Mouse (Mus musculus): Measurements from ENCODE around the gene Hsf4. TPM values are rescaled to one million over a fixed set of nuclear protein-coding genes. Genes with fewer than 3 reads are reported as not detected.
A peak's percentile ranks its signal among the peaks of the same experiment; 100 is the strongest.
"Not testable (repeated sequence)": the region's sequence is repeated elsewhere in the genome, so short reads cannot be mapped to it uniquely, and the experiment has no call there.

Gene Hsf4
- polyA plus RNA-seq, 1 experiment from 2014 or later, result 1.2 TPM

DNA sequence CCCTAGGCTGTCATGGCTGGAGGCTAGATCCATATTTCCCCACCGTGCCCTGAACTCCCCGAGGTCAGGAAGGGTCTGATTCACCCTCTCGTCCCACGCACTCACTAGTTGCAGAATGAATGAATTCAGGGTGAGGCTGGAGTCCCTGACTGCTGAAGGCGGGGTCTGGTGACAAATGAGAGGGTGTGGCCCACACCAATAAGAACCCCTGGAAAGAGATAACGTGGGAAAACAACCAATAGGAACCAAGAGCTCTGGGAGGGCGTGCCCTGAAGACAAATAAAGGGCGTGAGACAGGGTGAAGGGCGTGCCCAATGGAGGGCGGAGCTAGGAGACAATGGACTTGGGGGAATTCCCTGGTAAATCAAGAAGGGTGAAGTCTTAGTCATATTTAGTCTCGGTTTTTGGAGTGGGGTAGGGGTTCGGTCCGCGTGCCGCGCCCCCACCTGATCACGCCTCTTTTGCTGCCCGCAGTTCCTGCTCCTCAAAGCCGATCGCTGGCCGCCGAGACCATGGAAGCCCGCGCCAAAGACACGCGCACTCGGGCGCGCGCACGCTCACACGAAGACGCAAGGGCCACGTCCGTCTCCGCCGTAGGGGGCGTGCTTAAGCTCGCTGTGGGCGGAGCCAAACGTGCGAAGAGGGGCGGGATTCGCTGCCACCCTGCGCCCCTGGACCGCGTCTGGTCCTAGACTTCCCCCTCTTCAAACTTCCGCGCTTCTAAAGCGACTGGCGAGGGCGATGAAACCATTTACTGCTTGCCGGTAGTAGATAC lies 19.5 kb downstream of the Hsf4 start:
- Histone ChIP-seq H3K27ac (ENCODE audit: low read depth, low read length) (peak overlapping the region; percentile 88), H3K9ac (ENCODE audit: low read depth, low read length) (peak overlapping the region; percentile 63), H3K27me3 (replicated peaks; ENCODE audit: control insufficient read depth, insufficient read depth, low read length) (no peaks in the 10 kb centered on the region), H3K4me3 (ENCODE audit: low read length) (peak overlapping the region; percentile 49), H3K9me3 (ENCODE audit: control insufficient read depth, low read length) (no peaks in the 10 kb centered on the region), H3K36me3 (ENCODE audit: control insufficient read depth, insufficient read depth, low read length) (peaks cover 3% of the 10 kb centered on the region; the same call in 1 of the 2 replicates), H3K4me1 (ENCODE audit: control insufficient read depth, insufficient read depth, low read depth, low read length) (peaks cover 37% of the 10 kb centered on the region), H3K4me2 (ENCODE audit: low read length) (peak overlapping the region; percentile 74)
- ATAC-seq, result peak; percentile 91
- WGBS, result under 1% methylated on average over 53 of the region's 53 CpGs

- H3K4me3 ChIP-seq (ENCODE audit: low read length), result peak within 1 kb of the TSS; percentile 49
- peak; percentile 10 for ATAC-seq
- no peaks in the 10 kb centered on the region for H3K9me3 ChIP-seq (ENCODE audit: control insufficient read depth, low read length)
- H3K36me3 ChIP-seq (ENCODE audit: control insufficient read depth, insufficient read depth, low read length), result 0 out of 2 replicates have a peak, but pooled peaks cover 3% of the 10 kb centered on the region
- peaks cover 37% of the 10 kb centered on the region for H3K4me1 ChIP-seq (ENCODE audit: control insufficient read depth, insufficient read depth, low read depth, low read length)
- 3% methylated on average over 43 of the region's 43 CpGs for WGBS
- H3K27ac ChIP-seq (ENCODE audit: low read depth, low read length), result peak within 1 kb of the TSS; percentile 88
- peak within 1 kb of the TSS; percentile 63 for H3K9ac ChIP-seq (ENCODE audit: low read depth, low read length)
- H3K27me3 ChIP-seq (replicated peaks; ENCODE audit: control insufficient read depth, insufficient read depth, low read length), result no peaks in the 10 kb centered on the region
- H3K4me2 ChIP-seq (ENCODE audit: low read length), result peak within 1 kb of the TSS; percentile 74
These were observed 20.3 kb downstream of the Hsf4 start, which contains the start of gene 4931428F04Rik for GRCm38 (mm10) chr8:105289805-105290460. Gene 4931428F04Rik (minus strand): TSS chr8:105289864.

- H3K27me3 ChIP-seq (replicated peaks; ENCODE audit: control insufficient read depth, insufficient read depth, low read length), result no peaks in the 10 kb centered on the region
- peaks cover 32% of the 10 kb centered on the region for H3K4me1 ChIP-seq (ENCODE audit: control insufficient read depth, insufficient read depth, low read depth, low read length)
- no peak overlapping the region for H3K27ac ChIP-seq (ENCODE audit: low read depth, low read length)
- 6% methylated on average over 31 of the region's 31 CpGs for WGBS
- no peaks in the 10 kb centered on the region for H3K36me3 ChIP-seq (ENCODE audit: control insufficient read depth, insufficient read depth, low read length)
- peak overlapping the region; percentile 49 for H3K4me3 ChIP-seq (ENCODE audit: low read length)
- H3K9ac ChIP-seq (ENCODE audit: low read depth, low read length), result peak overlapping the region; percentile 39; the same call in 1 of the 2 replicates
- H3K4me2 ChIP-seq (ENCODE audit: low read length), result peak overlapping the region; percentile 74
- no peak for ATAC-seq
- H3K9me3 ChIP-seq (ENCODE audit: control insufficient read depth, low read length), result no peaks in the 10 kb centered on the region
These were observed 21.1 kb downstream of the Hsf4 start for GRCm38 (mm10) chr8:105290554-105291314.

- not testable (repeated sequence) for H3K9me3 ChIP-seq (ENCODE audit: control insufficient read depth, low read length); H3K27ac ChIP-seq (ENCODE audit: low read depth, low read length); H3K36me3 ChIP-seq (ENCODE audit: control insufficient read depth, insufficient read depth, low read length); H3K27me3 ChIP-seq (replicated peaks; ENCODE audit: control insufficient read depth, insufficient read depth, low read length); H3K9ac ChIP-seq (ENCODE audit: low read depth, low read length); H3K4me3 ChIP-seq (ENCODE audit: low read length); ATAC-seq; H3K4me2 ChIP-seq (ENCODE audit: low read length)
- peaks cover 26% of the 10 kb centered on the region for H3K4me1 ChIP-seq (ENCODE audit: control insufficient read depth, insufficient read depth, low read depth, low read length)
- WGBS, result 89% methylated on average over 8 of the region's 8 CpGs
These were observed 21.8 kb downstream of the Hsf4 start for GRCm38 (mm10) chr8:105291364-105291763.

- not testable (repeated sequence) for ATAC-seq; H3K4me3 ChIP-seq (ENCODE audit: low read length); H3K27ac ChIP-seq (ENCODE audit: low read depth, low read length); H3K4me2 ChIP-seq (ENCODE audit: low read length); H3K36me3 ChIP-seq (ENCODE audit: control insufficient read depth, insufficient read depth, low read length); H3K27me3 ChIP-seq (replicated peaks; ENCODE audit: control insufficient read depth, insufficient read depth, low read length); H3K9ac ChIP-seq (ENCODE audit: low read depth, low read length); H3K9me3 ChIP-seq (ENCODE audit: control insufficient read depth, low read length)
- 73% methylated on average over 3 of the region's 3 CpGs for WGBS
- H3K4me1 ChIP-seq (ENCODE audit: control insufficient read depth, insufficient read depth, low read depth, low read length), result peaks cover 22% of the 10 kb centered on the region
These were observed 22.2 kb downstream of the Hsf4 start for GRCm38 (mm10) chr8:105291802-105292201.

GRCm38 (mm10) chr8:105292471-105292870 lies 22.9 kb downstream of the Hsf4 start:
- H3K9me3 ChIP-seq (ENCODE audit: control insufficient read depth, low read length), result no peaks in the 10 kb centered on the region
- no peak overlapping the region for H3K9ac ChIP-seq (ENCODE audit: low read depth, low read length)
- H3K4me3 ChIP-seq (ENCODE audit: low read length), result no peak overlapping the region
- no peaks in the 10 kb centered on the region for H3K36me3 ChIP-seq (ENCODE audit: control insufficient read depth, insufficient read depth, low read length)
- WGBS, result 81% methylated on average over 7 of the region's 7 CpGs
- H3K4me2 ChIP-seq (ENCODE audit: low read length), result no peak overlapping the region
- ATAC-seq, result no peak
- no peak overlapping the region for H3K27ac ChIP-seq (ENCODE audit: low read depth, low read length)
- no peaks in the 10 kb centered on the region for H3K27me3 ChIP-seq (replicated peaks; ENCODE audit: control insufficient read depth, insufficient read depth, low read length)
- peaks cover 18% of the 10 kb centered on the region for H3K4me1 ChIP-seq (ENCODE audit: control insufficient read depth, insufficient read depth, low read depth, low read length)

DNA sequence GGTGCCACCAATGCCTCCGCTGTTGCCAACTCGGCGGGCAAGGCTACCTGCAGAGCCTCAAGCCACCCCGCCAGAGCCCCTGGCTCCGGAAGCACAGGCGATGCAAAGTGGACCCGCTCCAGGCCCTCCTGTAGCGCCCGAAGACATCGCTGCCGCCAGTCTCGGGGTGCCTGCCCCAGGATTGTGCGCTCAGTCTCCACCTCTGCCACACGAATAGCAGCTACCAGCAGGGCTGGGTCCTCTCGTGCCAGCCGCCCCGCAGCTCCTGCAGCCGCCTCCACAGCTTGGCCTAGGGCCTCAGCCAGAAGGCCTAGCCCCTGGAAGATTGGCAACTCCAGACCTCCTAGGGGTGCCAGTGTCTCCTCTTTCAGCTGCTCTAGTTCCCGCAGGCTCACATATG lies 23.8 kb downstream of the Hsf4 start:
- no peaks in the 10 kb centered on the region for H3K27me3 ChIP-seq (replicated peaks; ENCODE audit: control insufficient read depth, insufficient read depth, low read length)
- H3K4me3 ChIP-seq (ENCODE audit: low read length), result no peak overlapping the region
- no peak overlapping the region for H3K9ac ChIP-seq (ENCODE audit: low read depth, low read length)
- ATAC-seq, result no peak
- H3K4me2 ChIP-seq (ENCODE audit: low read length), result no peak overlapping the region
- 59% methylated on average over 18 of the region's 19 CpGs for WGBS
- H3K36me3 ChIP-seq (ENCODE audit: control insufficient read depth, insufficient read depth, low read length), result no peaks in the 10 kb centered on the region
- H3K9me3 ChIP-seq (ENCODE audit: control insufficient read depth, low read length), result no peaks in the 10 kb centered on the region
- H3K4me1 ChIP-seq (ENCODE audit: control insufficient read depth, insufficient read depth, low read depth, low read length), result peaks cover 20% of the 10 kb centered on the region
- no peak overlapping the region for H3K27ac ChIP-seq (ENCODE audit: low read depth, low read length)

DNA sequence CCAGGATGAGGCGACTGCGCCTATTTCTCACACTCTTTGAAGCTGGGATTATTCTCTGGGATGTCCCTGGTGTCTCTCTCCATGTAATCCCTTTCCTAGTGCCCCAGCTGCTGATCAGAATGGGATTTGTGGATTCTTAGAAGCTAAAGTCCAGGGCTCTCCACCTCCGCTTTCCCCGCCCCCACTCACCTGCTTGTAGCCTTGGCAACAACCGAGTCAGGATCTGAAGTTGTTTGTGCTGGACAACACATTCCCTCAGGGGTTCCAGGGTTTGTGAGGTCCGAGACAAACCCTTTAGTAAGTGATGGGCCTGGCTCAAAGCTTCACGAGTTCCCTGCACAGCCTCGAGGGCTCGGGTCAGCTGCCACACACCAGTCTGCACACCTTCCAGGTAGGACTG lies 25.2 kb downstream of the Hsf4 start:
- Histone ChIP-seq H3K4me2 (ENCODE audit: low read length) (no peak overlapping the region), H3K27me3 (replicated peaks; ENCODE audit: control insufficient read depth, insufficient read depth, low read length) (no peaks in the 10 kb centered on the region), H3K36me3 (ENCODE audit: control insufficient read depth, insufficient read depth, low read length) (0 out of 2 replicates have a peak, but pooled peaks cover 3% of the 10 kb centered on the region)

GRCm38 (mm10) chr8:105295256-105295655 lies 25.7 kb downstream of the Hsf4 start:
- H3K9me3 ChIP-seq (ENCODE audit: control insufficient read depth, low read length), result no peaks in the 10 kb centered on the region
- H3K27ac ChIP-seq (ENCODE audit: low read depth, low read length), result no peak overlapping the region
- ATAC-seq, result no peak
- 71% methylated on average over 11 of the region's 11 CpGs for WGBS
- H3K4me3 ChIP-seq (ENCODE audit: low read length), result no peak overlapping the region
- H3K4me1 ChIP-seq (ENCODE audit: control insufficient read depth, insufficient read depth, low read depth, low read length), result peaks cover 22% of the 10 kb centered on the region
- H3K36me3 ChIP-seq (ENCODE audit: control insufficient read depth, insufficient read depth, low read length), result peaks cover 7% of the 10 kb centered on the region; the same call in 1 of the 2 replicates
- no peak overlapping the region for H3K4me2 ChIP-seq (ENCODE audit: low read length)
- H3K27me3 ChIP-seq (replicated peaks; ENCODE audit: control insufficient read depth, insufficient read depth, low read length), result no peaks in the 10 kb centered on the region
- H3K9ac ChIP-seq (ENCODE audit: low read depth, low read length), result no peak overlapping the region

More for the DNA sequence above, 25.2 kb downstream of the Hsf4 start:
- H3K4me1 ChIP-seq (ENCODE audit: control insufficient read depth, insufficient read depth, low read depth, low read length), result peaks cover 26% of the 10 kb centered on the region
- 74% methylated on average over 9 of the region's 9 CpGs for WGBS
- no peak for ATAC-seq
- H3K27ac ChIP-seq (ENCODE audit: low read depth, low read length), result no peak overlapping the region
- no peak overlapping the region for H3K4me3 ChIP-seq (ENCODE audit: low read length)
- H3K9ac ChIP-seq (ENCODE audit: low read depth, low read length), result no peak overlapping the region
- H3K9me3 ChIP-seq (ENCODE audit: control insufficient read depth, low read length), result no peaks in the 10 kb centered on the region
